Mouse (Mus musculus) c-Kit-negative CD71-positive TER-119-positive erythroid progenitor cells, embryonic 14.5 days (primary cell): Measurements from ENCODE around the gene Rpa2.
"Not testable (repeated sequence)": the region's sequence is repeated elsewhere in the genome, so short reads cannot be mapped to it uniquely, and the experiment has no call there.

Source experiments
- DNase-seq: peaks from one replicate; pipeline ENCODE4 v3.0.0-alpha.2; 2013; ENCODE audit warnings: low read depth, low spot score

Rpa2 gene

GRCm38 (mm10) chr4:132762602-132763001, 5.5 kb upstream of the Rpa2 start:
- DNase-seq: no peak

- not testable (repeated sequence) for DNase-seq
These were observed 5.0 kb upstream of the Rpa2 start for GRCm38 (mm10) chr4:132763125-132763524.

GRCm38 (mm10) chr4:132771776-132772175, 3.6 kb downstream of the Rpa2 start:
- no peak for DNase-seq

GRCm38 (mm10) chr4:132774905-132775304, 6.8 kb downstream of the Rpa2 start:
- no peak for DNase-seq

- DNase-seq: no peak
These were observed 8.6 kb downstream of the Rpa2 start for GRCm38 (mm10) chr4:132776764-132777163.

GRCm38 (mm10) chr4:132778562-132779201, 10.6 kb downstream of the Rpa2 start:
- DNase-seq: no peak

GRCm38 (mm10) chr4:132780288-132780687, 12.2 kb downstream of the Rpa2 start:
- DNase-seq: no peak

- no peak for DNase-seq
These were observed 15.6 kb downstream of the Rpa2 start for GRCm38 (mm10) chr4:132783732-132784131.

- DNase-seq: no peak
These were observed 17.1 kb downstream of the Rpa2 start for GRCm38 (mm10) chr4:132785228-132785627.

GRCm38 (mm10) chr4:132789731-132790130, 21.6 kb downstream of the Rpa2 start:
- no peak for DNase-seq

- not testable (repeated sequence) for DNase-seq
These were observed 25.3 kb downstream of the Rpa2 start for GRCm38 (mm10) chr4:132793322-132794004.

GRCm38 (mm10) chr4:132794028-132794427, 25.9 kb downstream of the Rpa2 start:
- no peak for DNase-seq

- no peak for DNase-seq
These were observed 26.6 kb downstream of the Rpa2 start for GRCm38 (mm10) chr4:132794760-132795159.

GRCm38 (mm10) chr4:132795171-132795570, 27.0 kb downstream of the Rpa2 start:
- DNase-seq: no peak

GRCm38 (mm10) chr4:132796196-132796886, 28.2 kb downstream of the Rpa2 start, which contains the start of gene Themis2:
Themis2 (minus strand) TSS chr4:132796387.
- peak; percentile 55 for DNase-seq

GRCm38 (mm10) chr4:132797461-132797860, 29.3 kb downstream of the Rpa2 start:
- no peak for DNase-seq

GRCm38 (mm10) chr4:132798028-132798427, 29.9 kb downstream of the Rpa2 start:
- DNase-seq: no peak

GRCm38 (mm10) chr4:132798666-132799065, 30.5 kb downstream of the Rpa2 start:
- not testable (repeated sequence) for DNase-seq

GRCm38 (mm10) chr4:132799845-132800244, 31.7 kb downstream of the Rpa2 start:
- no peak for DNase-seq

GRCm38 (mm10) chr4:132801176-132802077, 33.3 kb downstream of the Rpa2 start:
- no peak for DNase-seq

- no peak for DNase-seq
These were observed 34.1 kb downstream of the Rpa2 start for GRCm38 (mm10) chr4:132802171-132802637.
